Mouse (Mus musculus): ENCODE measurements at regions not wholly inside any gene's neighbourhood (a gene's known extent, or its start where the extent isn't known, plus 50 kb on each side); places are given as distances from the start of the nearest gene placed in this dataset.

DNA sequence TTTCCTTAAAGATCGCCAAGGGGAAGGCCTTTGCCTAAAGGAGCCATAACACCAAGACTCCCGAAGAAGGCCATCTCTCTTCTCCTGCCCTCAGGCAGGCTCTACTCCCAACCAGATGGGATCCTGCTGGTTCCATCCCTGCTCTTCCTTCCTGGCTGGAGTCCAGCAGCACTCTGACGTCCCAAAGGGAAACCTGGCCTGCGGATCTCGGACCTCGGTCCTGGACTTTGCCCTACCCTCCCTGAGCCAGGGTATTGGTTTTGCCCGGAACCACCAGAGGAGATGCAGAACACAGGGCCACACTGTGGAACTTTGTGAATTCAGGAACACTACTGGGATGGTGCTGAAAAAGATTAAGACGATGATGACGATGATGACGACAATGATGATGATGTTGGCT, 67.4 kb upstream of the Myo10 start:
- TF ChIP-seq POLR2A (IDR thresholded peaks at IDR 0.05; ENCODE audit: insufficient read depth, low read depth, low read length) (no peak), EP300 (IDR thresholded peaks at IDR 0.05; ENCODE audit: insufficient read depth, low read depth, low read length) (no peak), CTCF (IDR thresholded peaks at IDR 0.05) (no peak)
